Mouse (Mus musculus): ENCODE measurements around the gene Ebf1. TPM values are rescaled to one million over a fixed set of nuclear protein-coding genes. Genes with fewer than 3 reads are reported as not detected.

Ebf1 gene
- polyA plus RNA-seq, 1 experiment from 2014 or later = 21.3 TPM

DNA sequence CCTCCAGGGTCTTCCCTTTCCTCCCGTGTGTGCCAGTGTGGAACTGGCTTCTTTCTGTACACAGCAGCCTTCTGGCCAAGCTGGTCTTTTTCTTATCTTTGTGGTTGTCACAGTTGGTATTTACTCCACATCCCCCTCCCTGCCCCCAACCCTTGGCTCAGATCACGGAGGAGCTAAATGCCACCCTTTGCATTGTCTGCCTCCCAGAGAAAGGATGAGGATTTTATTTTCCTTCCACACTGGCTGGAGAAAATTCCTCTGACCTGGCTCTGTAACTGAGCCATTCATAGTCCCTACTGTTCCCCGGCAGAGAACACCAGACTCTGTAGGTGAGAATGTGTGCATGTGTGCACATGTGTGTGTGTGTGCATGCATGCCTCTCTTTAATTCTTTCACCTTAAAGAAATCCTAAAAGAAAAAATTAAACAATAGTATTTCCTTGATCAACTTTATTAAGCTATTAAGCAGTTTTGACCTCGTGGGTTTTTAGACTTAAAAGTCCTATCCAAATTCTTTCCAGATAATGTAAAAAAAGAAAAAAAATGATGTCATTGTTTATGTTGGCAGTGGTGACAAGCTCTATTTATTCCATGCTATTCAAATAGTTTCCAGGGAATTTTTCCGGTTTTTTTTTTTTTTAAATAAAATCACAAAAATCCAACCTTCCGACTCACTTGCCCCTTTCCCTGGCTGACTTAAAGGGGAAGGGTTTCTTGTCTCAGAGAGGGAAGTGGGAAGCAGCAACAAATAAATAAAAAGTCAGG, 123.3 kb downstream of the Ebf1 start:
- Histone ChIP-seq H3K4me3 (ENCODE audit: low read depth, low read length) (no peak overlapping the region), H3K27me3 (ENCODE audit: control insufficient read depth, insufficient read depth, low read length) (no peaks in the 10 kb centered on the region), H3K4me2 (ENCODE audit: low read depth, low read length, severe bottlenecking) (0 out of 2 replicates have a peak overlapping the region, but pooled peaks have one; percentile 21), H3K9me3 (ENCODE audit: control insufficient read depth, low read length) (no peaks in the 10 kb centered on the region), H3K4me1 (replicated peaks; ENCODE audit: control insufficient read depth, insufficient read depth, low read length) (peaks cover 7% of the 10 kb centered on the region), H3K27ac (ENCODE audit: low read depth, low read length) (no peak overlapping the region), H3K9ac (ENCODE audit: low read length) (no peak overlapping the region), H3K36me3 (ENCODE audit: control insufficient read depth, insufficient read depth, low read length) (no peaks in the 10 kb centered on the region)
- no peak for DNase-seq (ENCODE audit: low spot score)
- peak; percentile 49; the same call in 1 of the 2 replicates for ATAC-seq (replicated peaks; ENCODE audit: low FRiP score)
- 20% methylated on average over 6 of the region's 6 CpGs for WGBS

DNA sequence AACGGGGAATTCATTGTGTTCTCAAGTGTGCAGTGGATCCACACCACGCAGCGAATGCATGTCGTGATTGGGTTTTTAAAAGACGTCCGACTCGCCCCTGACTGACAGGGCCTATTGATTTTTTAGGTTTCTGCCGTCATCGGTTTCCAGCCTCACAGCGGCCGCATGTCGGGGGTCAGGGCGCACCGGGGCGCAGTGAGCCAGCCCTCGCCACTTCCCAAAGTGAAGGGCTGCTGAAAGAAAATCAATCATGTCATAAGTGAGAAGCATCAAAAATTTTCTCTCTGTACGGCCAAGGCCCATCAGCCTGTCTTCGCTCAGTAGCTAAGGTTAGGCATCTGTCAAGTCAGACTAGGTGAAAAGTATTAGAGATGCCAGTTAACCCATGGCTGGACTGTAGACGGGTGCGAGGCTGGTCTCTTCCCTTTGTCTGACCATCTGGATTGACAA, 124.0 kb downstream of the Ebf1 start:
- H3K9me3 ChIP-seq (ENCODE audit: control insufficient read depth, low read length) = no peaks in the 10 kb centered on the region
- 32% methylated on average over 20 of the region's 20 CpGs for whole genome bisulfite sequencing
- no peaks in the 10 kb centered on the region for H3K27me3 ChIP-seq (ENCODE audit: control insufficient read depth, insufficient read depth, low read length)
- H3K9ac ChIP-seq (ENCODE audit: low read length) = no peak overlapping the region
- DNase-seq (ENCODE audit: low spot score) = no peak
- 0 out of 2 replicates have a peak overlapping the region, but pooled peaks have one; percentile 21 for H3K4me2 ChIP-seq (ENCODE audit: low read depth, low read length, severe bottlenecking)
- no peak overlapping the region for H3K27ac ChIP-seq (ENCODE audit: low read depth, low read length)
- H3K4me1 ChIP-seq (replicated peaks; ENCODE audit: control insufficient read depth, insufficient read depth, low read length) = peaks cover 7% of the 10 kb centered on the region
- ATAC-seq (replicated peaks; ENCODE audit: low FRiP score) = no peak
- H3K36me3 ChIP-seq (ENCODE audit: control insufficient read depth, insufficient read depth, low read length) = no peaks in the 10 kb centered on the region
- no peak overlapping the region for H3K4me3 ChIP-seq (ENCODE audit: low read depth, low read length)

- Histone ChIP-seq H3K27me3 (ENCODE audit: control insufficient read depth, insufficient read depth, low read length) (no peaks in the 10 kb centered on the region), H3K9me3 (ENCODE audit: control insufficient read depth, low read length) (no peaks in the 10 kb centered on the region), H3K4me2 (ENCODE audit: low read depth, low read length, severe bottlenecking) (no peak overlapping the region), H3K4me3 (ENCODE audit: low read depth, low read length) (no peak overlapping the region), H3K36me3 (ENCODE audit: control insufficient read depth, insufficient read depth, low read length) (no peaks in the 10 kb centered on the region), H3K4me1 (replicated peaks; ENCODE audit: control insufficient read depth, insufficient read depth, low read length) (peaks cover 7% of the 10 kb centered on the region), H3K27ac (ENCODE audit: low read depth, low read length) (no peak overlapping the region), H3K9ac (ENCODE audit: low read length) (no peak overlapping the region)
- no peak for ATAC-seq (replicated peaks; ENCODE audit: low FRiP score)
- 55% methylated on average over 7 of the region's 7 CpGs for WGBS
- DNase-seq (ENCODE audit: low spot score) = no peak
Measured at GRCm38 (mm10) chr11:44744446-44744845, 127.3 kb downstream of the Ebf1 start.

DNA sequence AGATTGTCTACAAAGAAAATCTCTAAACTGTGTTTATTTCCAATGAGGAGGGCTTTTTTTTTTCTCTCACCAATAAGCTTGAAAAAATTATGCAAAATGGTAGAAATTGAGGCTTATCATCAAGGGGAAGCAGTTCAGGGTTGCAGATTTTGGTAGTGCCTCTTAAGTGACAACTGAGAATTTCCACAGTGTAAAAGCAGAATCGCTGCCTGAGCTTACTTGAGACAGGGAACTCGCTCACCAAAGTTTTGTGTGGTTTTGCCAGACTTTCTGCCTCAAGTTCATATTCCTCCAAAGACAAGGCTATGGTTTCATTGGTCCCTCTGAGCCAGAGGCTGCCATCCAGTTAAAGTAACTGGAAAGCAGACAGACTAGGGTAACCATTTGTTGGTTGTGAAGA, 128.8 kb downstream of the Ebf1 start:
- Histone ChIP-seq H3K9ac (ENCODE audit: low read length) (no peak overlapping the region), H3K4me3 (ENCODE audit: low read depth, low read length) (no peak overlapping the region), H3K4me2 (ENCODE audit: low read depth, low read length, severe bottlenecking) (no peak overlapping the region), H3K27ac (ENCODE audit: low read depth, low read length) (no peak overlapping the region), H3K9me3 (ENCODE audit: control insufficient read depth, low read length) (no peaks in the 10 kb centered on the region), H3K27me3 (ENCODE audit: control insufficient read depth, insufficient read depth, low read length) (no peaks in the 10 kb centered on the region), H3K4me1 (replicated peaks; ENCODE audit: control insufficient read depth, insufficient read depth, low read length) (peaks cover 2% of the 10 kb centered on the region; the same call in 1 of the 2 replicates), H3K36me3 (ENCODE audit: control insufficient read depth, insufficient read depth, low read length) (no peaks in the 10 kb centered on the region)
- ATAC-seq (replicated peaks; ENCODE audit: low FRiP score) (no peak), DNase-seq (ENCODE audit: low spot score) (no peak)
- 97% methylated on average over 2 of the region's 2 CpGs for WGBS

- no peak overlapping the region for H3K27ac ChIP-seq (ENCODE audit: low read depth, low read length)
- DNase-seq (ENCODE audit: low spot score) = no peak
- no peak overlapping the region for H3K9ac ChIP-seq (ENCODE audit: low read length)
Measured at GRCm38 (mm10) chr11:44746731-44747130, 129.6 kb downstream of the Ebf1 start.

DNA sequence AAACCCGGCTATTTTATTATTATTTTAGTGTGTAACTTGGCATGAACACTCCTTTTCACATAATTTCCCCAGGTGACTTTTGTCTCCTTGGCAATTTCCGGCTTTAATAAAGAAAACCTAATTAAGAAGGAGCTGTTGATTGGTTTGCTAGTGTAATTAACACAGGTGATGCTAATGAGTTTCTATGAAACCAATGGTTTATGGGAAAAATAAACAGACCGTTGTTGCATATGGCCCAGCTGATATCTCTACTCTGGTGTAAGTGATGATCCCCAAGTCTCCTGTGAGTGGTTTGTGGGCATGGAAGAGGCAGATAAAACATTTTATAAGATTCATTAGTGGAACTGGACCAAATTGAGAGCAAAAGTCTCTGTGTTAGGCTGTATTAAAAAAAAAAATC, 132.2 kb downstream of the Ebf1 start:
- ATAC-seq (replicated peaks; ENCODE audit: low FRiP score) (no peak), DNase-seq (ENCODE audit: low spot score) (no peak)
- Histone ChIP-seq H3K4me2 (ENCODE audit: low read depth, low read length, severe bottlenecking) (no peak overlapping the region), H3K4me1 (replicated peaks; ENCODE audit: control insufficient read depth, insufficient read depth, low read length) (no peaks in the 10 kb centered on the region; the same call in 1 of the 2 replicates), H3K36me3 (ENCODE audit: control insufficient read depth, insufficient read depth, low read length) (no peaks in the 10 kb centered on the region), H3K9me3 (ENCODE audit: control insufficient read depth, low read length) (no peaks in the 10 kb centered on the region), H3K27me3 (ENCODE audit: control insufficient read depth, insufficient read depth, low read length) (no peaks in the 10 kb centered on the region), H3K4me3 (ENCODE audit: low read depth, low read length) (no peak overlapping the region), H3K27ac (ENCODE audit: low read depth, low read length) (no peak overlapping the region), H3K9ac (ENCODE audit: low read length) (no peak overlapping the region)
- 84% methylated on average over 3 of the region's 3 CpGs for WGBS

More at GRCm38 (mm10) chr11:44746731-44747130, 129.6 kb downstream of the Ebf1 start:
- Histone ChIP-seq H3K4me3 (ENCODE audit: low read depth, low read length) (no peak overlapping the region), H3K4me1 (replicated peaks; ENCODE audit: control insufficient read depth, insufficient read depth, low read length) (no peaks in the 10 kb centered on the region; the same call in 1 of the 2 replicates), H3K36me3 (ENCODE audit: control insufficient read depth, insufficient read depth, low read length) (no peaks in the 10 kb centered on the region), H3K4me2 (ENCODE audit: low read depth, low read length, severe bottlenecking) (no peak overlapping the region), H3K27me3 (ENCODE audit: control insufficient read depth, insufficient read depth, low read length) (no peaks in the 10 kb centered on the region), H3K9me3 (ENCODE audit: control insufficient read depth, low read length) (no peaks in the 10 kb centered on the region)
- peak; percentile 51 for ATAC-seq (replicated peaks; ENCODE audit: low FRiP score)
- WGBS = 19% methylated on average over 3 of the region's 3 CpGs

DNA sequence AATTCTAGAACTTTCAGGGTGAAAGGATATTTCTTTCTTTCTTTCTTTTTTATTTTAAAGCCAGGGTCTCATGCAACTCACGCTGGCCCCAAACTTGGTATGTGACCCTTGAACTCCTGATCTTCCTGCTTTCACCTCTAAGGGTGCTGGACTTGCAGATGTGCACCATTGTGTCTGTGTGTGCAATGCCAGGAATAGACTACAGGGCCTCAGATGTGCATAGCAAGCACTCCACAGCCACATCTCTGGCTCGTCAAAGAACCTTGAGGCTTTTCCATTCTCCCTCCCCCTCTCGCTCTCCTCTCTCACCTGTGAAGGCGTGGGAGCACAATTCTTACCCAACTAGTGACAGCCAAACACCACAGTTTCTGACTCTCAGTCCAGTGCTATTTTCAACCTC, 137.2 kb downstream of the Ebf1 start:
- no peak overlapping the region for H3K9ac ChIP-seq (ENCODE audit: low read length)
- WGBS = 79% methylated on average over 4 of the region's 4 CpGs
- DNase-seq (ENCODE audit: low spot score) = no peak

GRCm38 (mm10) chr11:44756321-44756720, 139.2 kb downstream of the Ebf1 start:
- H3K36me3 ChIP-seq (ENCODE audit: control insufficient read depth, insufficient read depth, low read length) = no peaks in the 10 kb centered on the region
- H3K4me3 ChIP-seq (ENCODE audit: low read depth, low read length) = no peak overlapping the region
- no peaks in the 10 kb centered on the region for H3K9me3 ChIP-seq (ENCODE audit: control insufficient read depth, low read length)
- no peak overlapping the region for H3K4me2 ChIP-seq (ENCODE audit: low read depth, low read length, severe bottlenecking)
- H3K27me3 ChIP-seq (ENCODE audit: control insufficient read depth, insufficient read depth, low read length) = no peaks in the 10 kb centered on the region; the same call in 1 of the 2 replicates
- no peak overlapping the region for H3K27ac ChIP-seq (ENCODE audit: low read depth, low read length)
- H3K9ac ChIP-seq (ENCODE audit: low read length) = no peak overlapping the region
- DNase-seq (ENCODE audit: low spot score) (no peak), ATAC-seq (replicated peaks; ENCODE audit: low FRiP score) (no peak)
- 91% methylated on average over 7 of the region's 7 CpGs for WGBS
- H3K4me1 ChIP-seq (replicated peaks; ENCODE audit: control insufficient read depth, insufficient read depth, low read length) = no peaks in the 10 kb centered on the region

More for the DNA sequence above, 137.2 kb downstream of the Ebf1 start:
- no peaks in the 10 kb centered on the region for H3K4me1 ChIP-seq (replicated peaks; ENCODE audit: control insufficient read depth, insufficient read depth, low read length)
- no peak overlapping the region for H3K4me3 ChIP-seq (ENCODE audit: low read depth, low read length)
- ATAC-seq (replicated peaks; ENCODE audit: low FRiP score) = no peak
- no peaks in the 10 kb centered on the region; the same call in 1 of the 2 replicates for H3K27me3 ChIP-seq (ENCODE audit: control insufficient read depth, insufficient read depth, low read length)
- H3K36me3 ChIP-seq (ENCODE audit: control insufficient read depth, insufficient read depth, low read length) = no peaks in the 10 kb centered on the region
- no peaks in the 10 kb centered on the region for H3K9me3 ChIP-seq (ENCODE audit: control insufficient read depth, low read length)
- no peak overlapping the region for H3K27ac ChIP-seq (ENCODE audit: low read depth, low read length)
- H3K4me2 ChIP-seq (ENCODE audit: low read depth, low read length, severe bottlenecking) = no peak overlapping the region

GRCm38 (mm10) chr11:44758857-44759256, 141.7 kb downstream of the Ebf1 start:
- H3K9me3 ChIP-seq (ENCODE audit: control insufficient read depth, low read length) = no peaks in the 10 kb centered on the region
- no peak overlapping the region for H3K4me2 ChIP-seq (ENCODE audit: low read depth, low read length, severe bottlenecking)
- WGBS = 84% methylated on average over 4 of the region's 4 CpGs
- H3K4me1 ChIP-seq (replicated peaks; ENCODE audit: control insufficient read depth, insufficient read depth, low read length) = no peaks in the 10 kb centered on the region
- no peak overlapping the region for H3K27ac ChIP-seq (ENCODE audit: low read depth, low read length)
- H3K27me3 ChIP-seq (ENCODE audit: control insufficient read depth, insufficient read depth, low read length) = no peaks in the 10 kb centered on the region; the same call in 1 of the 2 replicates
- no peak overlapping the region for H3K4me3 ChIP-seq (ENCODE audit: low read depth, low read length)
- H3K36me3 ChIP-seq (ENCODE audit: control insufficient read depth, insufficient read depth, low read length) = no peaks in the 10 kb centered on the region
- DNase-seq (ENCODE audit: low spot score) (no peak), ATAC-seq (replicated peaks; ENCODE audit: low FRiP score) (no peak)
- no peak overlapping the region for H3K9ac ChIP-seq (ENCODE audit: low read length)

All from forebrain, embryonic 11.5 days (tissue).